Mouse (Mus musculus): ENCODE measurements around the gene Gnl2.

GRCm38 (mm10) chr4:124985671-124986602, 30.4 kb upstream of the Gnl2 start, which contains the start of gene Rspo1:
- TF ChIP-seq CTCF (IDR thresholded peaks at IDR 0.05; ENCODE audit: low read depth) (no peak), EP300 (IDR thresholded peaks at IDR 0.05; ENCODE audit: low read depth) (no peak)

Measured in liver, embryonic 14.5 days (tissue).